Mouse (Mus musculus) C2C12 (cell line): ENCODE data around the gene Ufc1.

Experiments
- CEBPB ChIP-seq: IDR thresholded peaks from one replicate; pipeline ENCODE4 v1.6.1; 2011; ENCODE audit warnings: low read depth, mild to moderate bottlenecking, control low read depth, moderate library complexity
- CTCF ChIP-seq: IDR thresholded peaks from one replicate; pipeline ENCODE4 v1.5.1; 2011; ENCODE audit not compliant: control insufficient read depth, insufficient read depth, insufficient read length
- MAX ChIP-seq: IDR thresholded peaks from one replicate; pipeline ENCODE4 v1.6.1; 2011; ENCODE audit warnings: mild to moderate bottlenecking, control low read depth
- MYOD1 ChIP-seq: IDR thresholded peaks from one replicate; pipeline ENCODE4 v1.6.1; 2011; ENCODE audit warnings: low read depth; ENCODE audit not compliant: control insufficient read depth, insufficient read length

GRCm38 (mm10) chr1:171256937-171257548 is 37.8 kb downstream of the Ufc1 start:
- TF ChIP-seq CEBPB (no peak), CTCF (peak; percentile 39), MAX (no peak), MYOD1 (no peak)
